Mouse (Mus musculus) left cerebral cortex, postnatal 4 days (tissue): ENCODE data around the gene Rpl10-ps3. TPM values are rescaled to one million over a fixed set of nuclear protein-coding genes. Genes with fewer than 3 reads are reported as not detected.
A peak's percentile ranks its signal among the peaks of the same experiment; 100 is the strongest.

Source experiments
- DNase-seq: peaks from one replicate; pipeline ENCODE4 v3.0.0-alpha.2; 2022
- intact Hi-C: fragments of 180-260 bp; cut with DNase I; formaldehyde crosslinking; loops from one replicate; pipeline ENCODE4 v1.15.1; 2025
- total RNA-seq, 2 experiments: library from RNA; stranded (reverse); gene quantifications; 2 replicates each; pipeline ENCODE4 v1.2.3; 2021

Rpl10-ps3 gene
- total RNA-seq, 2 experiments from 2014 or later, result 561 to 611 TPM

DNA sequence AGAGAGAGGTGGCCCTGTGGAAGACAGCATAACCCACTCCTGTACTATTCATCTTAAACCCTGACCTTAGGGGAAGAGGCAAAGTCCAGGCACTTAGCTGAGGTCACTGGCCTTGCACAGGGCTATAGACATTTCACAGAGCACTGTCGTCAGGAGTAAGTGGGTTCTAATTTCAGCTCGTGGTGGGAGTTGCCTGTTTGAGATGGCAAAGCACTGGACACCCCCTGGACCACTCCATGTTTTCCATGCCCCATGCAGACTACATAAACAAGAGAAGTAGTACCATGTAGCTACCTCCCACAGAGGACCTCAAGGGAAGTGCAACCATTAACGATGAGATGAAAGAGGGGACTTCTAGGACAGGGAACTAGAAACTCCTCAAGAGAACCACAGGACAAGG, 29.1 kb downstream of the Rpl10-ps3 start:
- no peak for DNase-seq
- intact Hi-C loops, result no loop called here

DNA sequence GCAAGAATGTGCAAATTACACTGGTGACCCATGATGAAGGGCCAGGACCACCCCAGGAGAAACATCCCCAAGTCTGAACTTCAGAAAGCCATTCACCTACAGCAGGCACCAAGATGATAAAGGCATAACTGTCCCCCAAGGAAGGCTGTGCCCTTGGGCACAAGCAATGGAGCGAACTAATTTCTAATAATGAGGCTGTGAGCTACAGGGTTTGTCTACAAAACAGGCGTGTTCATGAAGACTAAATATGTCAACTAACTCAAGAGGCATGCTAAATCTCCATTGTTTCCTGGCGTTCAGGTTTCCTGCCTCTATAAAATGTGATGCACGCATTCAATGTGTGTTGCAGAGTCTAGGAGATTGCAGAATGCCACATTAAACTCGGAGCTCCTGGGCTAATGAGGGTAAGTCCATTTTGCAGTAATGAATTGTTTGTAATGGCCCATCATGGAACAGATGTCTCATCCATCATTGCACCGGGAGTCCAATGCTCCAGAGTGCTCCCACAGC, 33.7 kb downstream of the Rpl10-ps3 start:
- intact Hi-C loops, result no loop called here
- DNase-seq, result no peak

DNA sequence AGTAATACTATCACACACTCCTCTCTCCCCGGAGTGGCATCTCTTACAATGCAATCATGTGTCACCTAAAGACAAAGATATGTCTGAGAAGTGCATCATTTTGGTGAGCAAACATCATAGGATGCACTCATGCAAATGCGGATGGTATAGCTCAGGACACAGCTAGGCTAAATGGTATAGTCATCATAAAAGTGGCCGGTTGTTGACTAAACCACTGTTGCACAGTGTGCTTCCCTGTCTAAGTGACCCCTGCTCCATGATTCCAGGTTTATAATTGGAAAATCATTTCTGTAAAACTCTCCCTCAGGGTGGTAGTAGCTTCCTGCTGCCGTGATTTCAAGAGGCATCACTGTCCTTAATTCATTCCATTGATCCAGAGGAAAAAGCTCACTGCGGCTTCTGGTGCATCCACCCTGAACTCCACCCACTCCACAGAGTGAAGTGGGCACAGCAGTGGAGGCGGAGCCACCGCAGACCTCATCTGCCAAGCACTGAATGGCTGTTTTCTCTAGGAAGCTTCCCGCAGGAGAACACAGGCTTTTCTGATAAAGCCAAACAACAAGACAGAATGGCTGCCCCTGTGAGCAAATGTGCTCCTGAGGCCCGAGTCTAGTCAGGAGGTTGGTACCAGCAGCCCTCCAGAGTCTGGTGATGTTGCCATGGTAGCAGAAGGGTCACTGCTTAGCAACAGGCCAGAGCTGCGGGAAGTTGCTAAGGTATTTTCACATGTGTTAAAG, 38.9 kb downstream of the Rpl10-ps3 start:
- intact Hi-C loops, result no loop called here
- DNase-seq, result peak; percentile 51

DNA sequence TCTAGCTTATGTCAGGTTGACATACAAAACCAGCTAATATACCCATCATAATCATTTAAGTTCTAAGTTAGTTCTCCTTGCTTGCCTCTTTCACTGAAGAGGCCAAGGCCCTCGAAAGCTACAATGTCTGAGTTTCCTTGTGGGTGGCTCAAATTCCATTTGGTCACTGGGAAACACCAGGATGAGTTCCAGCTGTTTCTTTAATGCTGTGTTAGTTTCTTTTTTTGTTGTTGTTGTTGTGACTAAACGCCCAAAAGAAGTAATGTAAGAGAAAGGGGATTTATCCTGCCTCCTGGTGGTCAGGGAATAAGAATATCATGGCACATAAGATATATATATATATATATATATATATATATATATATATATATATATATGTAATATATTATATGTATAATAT, 39.7 kb downstream of the Rpl10-ps3 start:
- no peak for DNase-seq
- intact Hi-C loops, result no loop called here

DNA sequence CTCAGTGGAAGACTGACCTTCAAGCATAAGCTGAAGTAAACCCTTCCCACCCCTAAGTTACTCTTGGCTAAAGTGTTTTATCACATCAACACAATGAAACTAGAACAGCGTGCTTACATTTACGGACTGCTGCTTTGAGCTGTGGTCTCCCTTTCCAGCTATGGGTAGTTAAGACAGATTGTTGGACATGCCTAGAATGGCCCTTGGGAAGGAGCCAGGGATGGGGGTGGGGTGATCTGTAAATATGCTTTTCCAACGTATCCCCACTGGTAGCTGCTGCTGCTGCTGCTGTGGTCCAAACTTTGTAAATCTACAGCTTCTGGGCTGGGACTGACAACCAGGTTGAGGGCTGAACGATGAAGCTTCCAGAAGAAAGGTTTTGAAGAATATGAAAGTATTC, 40.8 kb downstream of the Rpl10-ps3 start:
- intact Hi-C loops, result no loop called here

DNA sequence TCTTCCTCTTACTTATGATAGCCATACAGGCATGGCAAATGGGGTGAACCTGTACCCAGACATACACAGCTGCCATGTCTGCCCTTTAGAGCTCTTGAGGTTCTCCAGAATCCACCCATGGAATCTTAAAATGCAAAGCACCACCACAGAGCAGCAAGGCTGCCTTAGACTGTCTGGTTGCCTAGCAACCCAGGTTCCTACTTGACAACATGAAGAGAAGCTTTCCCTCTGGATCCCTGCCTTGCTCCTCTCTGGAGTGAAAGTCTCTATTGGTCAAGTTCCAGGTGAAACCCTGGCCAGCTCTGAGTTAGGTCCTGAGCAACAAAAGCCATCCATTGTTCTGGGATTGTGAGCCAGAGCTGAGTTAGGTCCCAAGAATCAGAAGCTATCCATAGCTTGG, 43.0 kb downstream of the Rpl10-ps3 start:
- intact Hi-C loops, result no loop called here
- DNase-seq, result peak; percentile 16

More for the DNA sequence above, 40.8 kb downstream of the Rpl10-ps3 start:
- peak; percentile 74 for DNase-seq

DNA sequence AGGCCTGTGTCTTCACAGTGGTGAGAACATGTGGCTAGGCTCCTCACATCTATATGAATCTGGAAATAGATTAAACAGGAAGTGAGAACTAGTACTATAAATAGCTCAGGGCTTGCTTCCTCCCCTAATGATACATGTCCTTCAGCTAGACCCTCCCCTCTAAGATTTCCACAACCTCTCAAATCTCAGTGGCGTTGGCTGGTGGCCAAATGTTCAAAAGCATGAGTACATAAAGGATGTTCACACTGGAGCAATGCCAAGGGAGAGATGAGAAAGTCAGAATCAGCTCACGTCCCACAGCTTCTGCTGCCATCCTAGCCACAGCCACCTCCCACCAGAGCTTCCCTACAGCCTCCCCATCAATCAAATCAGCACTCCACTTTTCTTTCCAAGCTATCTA, 46.4 kb downstream of the Rpl10-ps3 start:
- DNase-seq, result no peak
- intact Hi-C loops, result no loop called here

Other genes with a start within 250 kb of the Rpl10-ps3 start
- gene Plet1, start 149.6 kb upstream of the Rpl10-ps3 start, total RNA-seq, result not detected
- gene Pts, start 183.8 kb upstream of the Rpl10-ps3 start, total RNA-seq, result 10 to 100 TPM; 40.7 to 42.0 TPM
- 10 to 100 TPM; 16.3 to 17.0 TPM for gene Il18, start 209.9 kb upstream of the Rpl10-ps3 start, total RNA-seq
- under 1 TPM; 0.70 to 0.93 TPM for gene Bco2, start 210.2 kb upstream of the Rpl10-ps3 start, total RNA-seq
- not detected for gene Tex12, start 216.4 kb upstream of the Rpl10-ps3 start, total RNA-seq